Mouse (Mus musculus) embryo, embryonic 11.5 days (tissue): Measurements from ENCODE around the gene Inafm2.

Experiments
- DNase-seq: peaks from one replicate; pipeline ENCODE4 v3.0.0-alpha.2; 2012; ENCODE audit warnings: low read depth, low spot score

The Inafm2 gene

DNA sequence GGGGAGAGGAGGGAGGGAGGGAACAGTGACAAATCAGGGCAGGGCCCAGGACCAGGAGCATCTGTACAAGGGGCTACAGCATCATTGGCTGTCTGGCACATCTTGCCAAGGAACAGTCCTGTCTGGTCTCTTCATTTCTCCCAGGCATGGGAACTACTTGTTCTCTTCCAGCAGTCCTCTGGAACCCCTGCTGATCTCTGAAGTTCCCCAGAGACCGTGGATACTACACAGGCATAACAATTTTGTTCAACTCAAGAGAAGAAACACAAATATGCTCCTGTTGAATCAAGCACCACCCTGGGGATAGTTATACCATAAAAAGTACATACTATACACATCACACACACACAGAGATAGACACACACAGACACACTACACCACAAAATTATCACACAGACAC is 35.6 kb downstream of the Inafm2 start:
- DNase-seq, result no peak

GRCm38 (mm10) chr2:118782303-118782702 is 36.7 kb downstream of the Inafm2 start:
- no peak for DNase-seq

GRCm38 (mm10) chr2:118783093-118783492 is 37.5 kb downstream of the Inafm2 start:
- no peak for DNase-seq

DNA sequence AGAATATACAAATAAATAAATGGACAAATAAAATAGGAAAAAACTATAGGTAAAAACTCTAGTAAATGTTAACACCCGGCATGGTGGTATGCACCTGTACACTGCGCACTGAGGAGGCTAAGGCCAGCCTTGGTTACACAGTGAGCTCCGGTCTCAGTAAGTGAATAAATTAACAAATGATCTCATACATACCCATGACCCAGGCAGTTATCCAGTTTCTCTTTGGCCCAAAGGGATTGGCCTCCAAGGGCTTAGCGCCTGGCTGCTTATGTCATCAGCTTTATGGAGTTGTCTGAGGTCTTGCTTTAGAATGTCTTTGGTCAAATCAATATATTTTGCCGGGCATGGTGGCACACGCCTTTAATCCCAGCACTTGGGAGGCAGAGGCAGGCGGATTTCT is 38.1 kb downstream of the Inafm2 start:
- DNase-seq, result no peak

DNA sequence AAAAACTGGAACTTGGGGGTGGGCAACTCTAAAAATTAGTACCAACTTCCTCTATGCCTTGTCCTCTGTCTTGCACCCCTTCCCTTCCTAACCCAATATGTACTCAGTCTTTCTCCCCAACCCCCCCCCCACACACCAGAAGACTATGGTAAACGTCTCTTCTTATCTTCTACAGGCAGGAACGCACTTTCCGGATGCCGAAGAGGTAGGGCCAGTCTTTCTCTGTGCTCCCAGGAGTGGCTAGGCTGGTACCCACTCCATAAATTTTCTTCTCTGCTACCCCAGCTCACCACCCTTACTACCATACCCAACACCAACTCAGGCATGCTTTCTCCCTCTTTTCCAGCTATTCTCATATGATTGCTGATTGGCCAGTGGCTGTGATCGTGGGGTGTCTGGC is 41.0 kb downstream of the Inafm2 start:
- no peak for DNase-seq

DNA sequence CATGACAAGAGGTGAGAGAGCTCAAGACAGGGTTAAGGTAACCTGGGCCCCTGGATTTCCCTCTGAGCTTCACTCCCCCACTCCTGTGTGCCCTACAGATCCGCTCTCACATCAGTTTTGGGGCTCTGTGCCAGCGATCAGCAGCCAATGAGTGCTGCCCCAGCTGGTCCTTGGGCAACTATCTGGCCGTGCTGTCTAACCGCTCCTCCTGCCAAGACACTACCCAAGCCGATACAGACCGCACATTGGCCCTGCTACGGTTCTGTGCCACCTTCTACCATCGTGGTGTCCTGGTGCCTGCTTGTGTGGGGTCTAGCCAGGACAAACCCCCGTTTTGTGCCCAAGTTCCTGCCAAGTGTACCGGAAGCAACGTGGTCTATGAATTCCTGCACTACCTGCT is 43.9 kb downstream of the Inafm2 start:
- DNase-seq, result no peak

DNA sequence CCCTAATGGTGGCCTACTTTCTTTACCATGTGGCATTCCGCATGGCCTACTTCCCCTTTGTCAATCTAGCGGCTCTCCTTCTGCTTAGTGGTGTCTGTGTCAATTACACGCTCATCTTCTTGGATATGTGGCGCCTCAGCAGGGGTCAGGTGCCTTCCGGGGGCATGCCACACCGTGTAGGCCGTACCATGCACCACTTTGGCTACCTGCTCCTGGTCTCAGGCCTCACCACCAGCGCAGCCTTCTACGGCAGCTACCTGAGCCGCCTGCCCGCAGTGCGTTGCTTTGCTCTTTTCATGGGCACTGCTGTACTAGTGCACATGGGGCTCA is 44.6 kb downstream of the Inafm2 start:
- no peak for DNase-seq

DNA sequence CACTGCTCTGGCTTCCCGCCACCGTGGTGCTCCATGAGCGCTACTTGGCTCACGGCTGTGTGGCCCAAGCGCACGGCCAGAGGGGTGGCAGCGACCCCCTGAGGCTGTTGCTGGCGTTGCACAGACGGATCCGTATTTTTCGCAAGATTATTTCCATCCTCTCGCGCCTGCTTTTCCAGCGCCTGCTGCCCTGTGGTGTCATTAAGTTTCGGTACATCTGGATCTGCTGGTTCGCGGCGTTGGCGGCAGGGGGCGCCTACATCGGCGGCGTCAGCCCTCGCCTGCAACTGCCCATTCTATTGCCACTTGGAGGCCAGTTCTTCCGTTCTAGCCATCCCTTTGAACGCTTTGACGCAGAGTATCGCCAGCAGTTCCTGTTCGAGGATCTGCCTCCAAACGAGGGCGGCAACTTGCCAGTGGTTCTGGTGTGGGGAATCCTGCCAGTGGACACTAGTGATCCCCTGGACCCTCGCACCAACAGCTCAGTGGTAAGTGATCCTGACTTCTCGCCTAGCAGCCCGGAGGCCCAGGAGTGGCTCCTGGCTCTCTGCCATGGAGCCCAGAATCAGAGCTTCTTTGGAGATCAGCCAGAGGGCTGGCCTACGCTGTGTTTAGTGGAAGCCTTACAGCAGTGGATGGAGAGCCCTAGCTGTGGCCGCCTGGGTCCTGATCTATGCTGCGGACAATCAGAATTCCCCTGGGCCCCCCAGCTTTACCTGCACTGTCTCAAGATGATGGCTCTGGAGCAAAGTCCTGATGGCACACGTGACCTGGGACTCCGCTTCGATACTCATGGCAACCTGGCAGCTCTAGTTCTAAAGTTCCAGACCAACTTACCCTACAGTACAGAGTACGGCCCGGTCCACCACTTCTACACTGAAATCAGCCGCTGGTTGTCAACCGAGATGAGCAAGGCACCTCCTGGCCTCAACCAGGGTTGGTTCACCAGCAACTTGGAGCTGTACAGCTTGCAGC is 45.3 kb downstream of the Inafm2 start:
- peak; percentile 42 for DNase-seq

- DNase-seq, result no peak
These were observed 46.2 kb downstream of the Inafm2 start for GRCm38 (mm10) chr2:118791591-118792258.

DNA sequence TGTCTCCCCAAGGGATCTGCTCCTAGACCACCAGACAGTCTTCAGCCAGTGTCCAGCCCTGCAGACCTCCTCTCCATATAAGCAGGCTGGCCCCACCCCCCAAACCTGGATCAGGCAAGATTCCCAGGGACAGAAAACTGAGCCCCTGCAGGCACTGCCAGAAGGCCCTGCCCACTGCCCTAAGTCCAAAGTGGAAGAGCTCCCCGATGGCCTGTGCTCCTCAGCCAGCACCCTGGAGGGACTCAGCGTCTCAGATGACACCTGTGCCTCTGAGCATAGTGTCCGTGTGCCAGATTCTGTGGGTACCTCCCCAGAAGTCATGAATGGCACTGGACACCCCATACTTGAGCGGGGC is 46.7 kb downstream of the Inafm2 start:
- DNase-seq, result no peak

DNA sequence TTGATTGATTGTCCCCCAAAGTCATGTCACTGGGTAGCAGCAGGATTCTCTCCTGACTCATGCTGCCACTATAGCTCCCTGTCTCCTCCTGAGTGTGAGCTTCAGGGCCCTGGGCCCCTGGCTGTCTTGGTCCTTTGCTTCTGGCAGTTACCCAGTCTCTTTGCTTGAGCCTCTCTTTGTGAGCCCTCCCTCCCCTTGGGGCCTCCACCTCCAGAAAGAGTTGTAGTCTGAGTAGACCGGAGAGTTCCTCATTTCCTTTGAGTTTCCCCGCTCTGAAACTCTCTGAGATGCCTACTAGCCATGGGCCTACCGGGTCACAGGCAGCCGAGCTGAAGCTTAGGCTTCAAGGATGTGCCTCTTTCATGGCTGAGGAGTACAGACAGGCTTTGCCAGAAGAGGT is 48.1 kb downstream of the Inafm2 start:
- DNase-seq, result no peak
